Mouse (Mus musculus): ENCODE results near the gene Garem2.

GRCm38 (mm10) chr5:30120106-30120505, 15.1 kb downstream of the Garem2 start:
- TF ChIP-seq CTCF (IDR thresholded peaks at IDR 0.05; ENCODE audit: insufficient read depth, low read depth, low read length) (no peak), POLR2A (IDR thresholded peaks at IDR 0.05; ENCODE audit: insufficient read depth, low read depth, low read length) (no peak)

Measured in olfactory bulb, adult 2 months (tissue).